Mouse (Mus musculus) G1E (cell line): Measurements from ENCODE around the gene Cdca3. TPM values are rescaled to one million over a fixed set of nuclear protein-coding genes. Genes with fewer than 3 reads are reported as not detected.
A peak's percentile ranks its signal among the peaks of the same experiment; 100 is the strongest.

ENCODE experiments used
- ATAC-seq: 2 replicates; pipeline ENCODE4 v1.8.0; 2016; ENCODE audit warnings: mild to moderate bottlenecking; ENCODE audit not compliant: insufficient number of reproducible peaks, poor library complexity, low FRiP score, severe bottlenecking; ENCODE audit errors: extremely low read depth
- DNase-seq: peaks from one replicate; pipeline ENCODE4 v3.0.0; 2012; ENCODE audit warnings: low spot score
- H3K27me3 ChIP-seq: 2 replicates; pipeline ENCODE4 v1.6.1; 2012; ENCODE audit warnings: mild to moderate bottlenecking, low read length, inconsistent platforms; ENCODE audit not compliant: insufficient read depth
- H3K36me3 ChIP-seq: replicated peaks from 2 replicates; pipeline ENCODE3; 2012; ENCODE audit warnings: mild to moderate bottlenecking, inconsistent platforms
- H3K4me1 ChIP-seq: 2 replicates; pipeline ENCODE4 v1.6.1; 2012; ENCODE audit warnings: low read depth, low read length, inconsistent platforms, mixed read lengths; ENCODE audit not compliant: insufficient read depth
- H3K4me3 ChIP-seq: 2 replicates; pipeline ENCODE4 v1.5.1; 2012; ENCODE audit warnings: low read depth, mild to moderate bottlenecking, inconsistent platforms, low read length, moderate library complexity, mixed read lengths
- H3K9me3 ChIP-seq: replicated peaks from 2 replicates; pipeline ENCODE4 v1.6.1; 2012; ENCODE audit warnings: inconsistent platforms
- CTCF ChIP-seq: IDR thresholded peaks from 2 replicates; pipeline ENCODE4 v1.5.1; 2012; ENCODE audit warnings: low read depth, low read length, inconsistent platforms, mixed read lengths
- GATA1 ChIP-seq: IDR thresholded peaks from 2 replicates; pipeline ENCODE4 v1.6.1; 2012; ENCODE audit warnings: borderline replicate concordance, low read length, inconsistent platforms, mixed read lengths
- GATA2 ChIP-seq: IDR thresholded peaks from 2 replicates; pipeline ENCODE4 v1.6.1; 2012; ENCODE audit warnings: low read depth, low read length, inconsistent platforms, borderline replicate concordance
- POLR2AphosphoS5 ChIP-seq: IDR thresholded peaks from 2 replicates; pipeline ENCODE4 v1.6.1; 2012; ENCODE audit warnings: low read depth, low read length, inconsistent platforms; ENCODE audit not compliant: insufficient replicate concordance
- TAL1 ChIP-seq: conservative IDR thresholded peaks from 2 replicates; pipeline ENCODE4 v1.6.1; 2012; ENCODE audit warnings: low read depth, low read length, inconsistent platforms, mixed read lengths
- polyA plus RNA-seq: library from polyadenylated mRNA; stranded (reverse); fragments of >175 nt; gene quantifications from 2 replicates; pipeline ENCODE4 v1.2.3, GENCODE M21; 2012
- total RNA-seq, 2 experiments: library from RNA; stranded (forward) in 1 of 2; stranded (reverse) in 1 of 2; fragments of 200-1000 nt in 1 of 2; fragments of >200 nt in 1 of 2; fragmentation: Nextera tagmentation in 1 of 2; gene quantifications; 2 replicates each; pipeline ENCODE4 v1.2.3; 2014 to 2017

The Cdca3 gene
- total and polyA plus RNA-seq, 3 experiments = 50.9 to 137 (median 109) TPM

GRCm38 (mm10) chr6:124839805-124840204 is 10.5 kb downstream of the Cdca3 start:
- no peak for TF ChIP-seq GATA2
- no peak for TF ChIP-seq GATA1
- TF ChIP-seq CTCF = no peak
- TF ChIP-seq TAL1 = no peak
- no peak for TF ChIP-seq POLR2AphosphoS5
- Histone ChIP-seq H3K4me1 (peaks cover 22% of the 10 kb centered on the region), H3K36me3 (peaks cover 25% of the 10 kb centered on the region), H3K4me3 (peak overlapping the region; percentile 38; the same call in 1 of the 2 replicates), H3K27me3 (peaks cover 45% of the 10 kb centered on the region), H3K9me3 (no peaks in the 10 kb centered on the region)
- no peak for ATAC-seq
- no peak for DNase-seq

GRCm38 (mm10) chr6:124840241-124841167 is 11.2 kb downstream of the Cdca3 start, which contains the start of gene Gnb3:
TSS of gene Gnb3 (minus strand) at chr6:124840275.
- H3K36me3 ChIP-seq = peaks cover 18% of the 10 kb centered on the region
- DNase-seq = peak; percentile 50
- H3K9me3 ChIP-seq = no peaks in the 10 kb centered on the region
- peak; percentile 37 for ATAC-seq
- H3K4me3 ChIP-seq = peak within 1 kb of the TSS; percentile 38; the same call in 1 of the 2 replicates
- TF ChIP-seq TAL1 = no peak
- no peak for TF ChIP-seq CTCF
- TF ChIP-seq POLR2AphosphoS5 = no peak
- no peak for TF ChIP-seq GATA1
- TF ChIP-seq GATA2 = no peak
- peaks cover 18% of the 10 kb centered on the region for H3K4me1 ChIP-seq
- H3K27me3 ChIP-seq = peaks cover 52% of the 10 kb centered on the region

GRCm38 (mm10) chr6:124847305-124847704 is 18.0 kb downstream of the Cdca3 start:
- TF ChIP-seq CTCF = peak; percentile 97
- no peak for TF ChIP-seq POLR2AphosphoS5
- no peak for TF ChIP-seq GATA1
- no peak for TF ChIP-seq GATA2
- TF ChIP-seq TAL1 = no peak
- no peaks in the 10 kb centered on the region for H3K36me3 ChIP-seq
- ATAC-seq = peak; percentile 63
- H3K4me3 ChIP-seq = no peak overlapping the region
- peaks cover 2% of the 10 kb centered on the region; the same call in 1 of the 2 replicates for H3K4me1 ChIP-seq
- no peaks in the 10 kb centered on the region for H3K9me3 ChIP-seq
- DNase-seq = peak; percentile 38
- peaks cover 51% of the 10 kb centered on the region for H3K27me3 ChIP-seq

- no peak for TF ChIP-seq CTCF
- TF ChIP-seq GATA1 = no peak
- TF ChIP-seq TAL1 = no peak
- no peak for TF ChIP-seq POLR2AphosphoS5
- TF ChIP-seq GATA2 = no peak
- ATAC-seq (no peak), DNase-seq (no peak)
- Histone ChIP-seq H3K9me3 (no peaks in the 10 kb centered on the region), H3K4me3 (no peak overlapping the region), H3K4me1 (peaks cover 2% of the 10 kb centered on the region; the same call in 1 of the 2 replicates), H3K27me3 (peaks cover 55% of the 10 kb centered on the region), H3K36me3 (no peaks in the 10 kb centered on the region)
These were observed 21.2 kb downstream of the Cdca3 start for GRCm38 (mm10) chr6:124850535-124850934.

- TF ChIP-seq POLR2AphosphoS5 (no peak), CTCF (no peak), TAL1 (no peak), GATA2 (no peak), GATA1 (no peak)
- Histone ChIP-seq H3K4me1 (no peaks in the 10 kb centered on the region), H3K4me3 (no peak overlapping the region), H3K27me3 (peaks cover 58% of the 10 kb centered on the region), H3K36me3 (no peaks in the 10 kb centered on the region), H3K9me3 (no peaks in the 10 kb centered on the region)
- no peak for ATAC-seq
- no peak for DNase-seq
These were observed 25.3 kb downstream of the Cdca3 start for GRCm38 (mm10) chr6:124854647-124855046.

- H3K4me1 ChIP-seq = 0 out of 2 replicates have a peak, but pooled peaks cover 2% of the 10 kb centered on the region
- H3K9me3 ChIP-seq = no peaks in the 10 kb centered on the region
- H3K27me3 ChIP-seq = peaks cover 59% of the 10 kb centered on the region
- DNase-seq (no peak), ATAC-seq (no peak)
- TF ChIP-seq TAL1 (no peak), POLR2AphosphoS5 (no peak)
- H3K36me3 ChIP-seq = no peaks in the 10 kb centered on the region
- H3K4me3 ChIP-seq = no peak overlapping the region
These were observed 27.0 kb downstream of the Cdca3 start for GRCm38 (mm10) chr6:124856321-124856720.
